Mouse (Mus musculus): ENCODE data around the gene Cdh7. TPM values are rescaled to one million over a fixed set of nuclear protein-coding genes. Genes with fewer than 3 reads are reported as not detected.

The Cdh7 gene
- total and polyA plus RNA-seq, 3 experiments, result not detected

DNA sequence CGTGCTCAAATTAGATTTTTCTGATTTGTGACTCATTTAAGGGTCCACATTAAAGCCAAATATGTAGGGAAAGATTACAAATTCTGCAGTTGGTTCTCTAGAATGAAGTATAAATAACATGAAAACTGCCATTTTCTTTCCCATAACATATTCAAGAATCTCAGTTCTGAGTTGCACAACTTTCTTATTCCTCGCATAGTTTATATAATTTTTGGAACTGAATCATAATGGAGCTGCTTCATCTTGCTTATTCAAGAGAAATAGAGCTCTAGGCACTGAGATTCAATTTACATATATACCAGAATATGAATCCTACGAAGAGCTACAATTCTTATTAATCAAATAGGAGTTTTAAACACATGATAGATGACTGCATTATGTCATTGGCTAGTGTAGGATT lies 22.8 kb downstream of the Cdh7 start:
- TF ChIP-seq POLR2AphosphoS2 (IDR thresholded peaks at IDR 0.05; ENCODE audit: low read length) (no peak), MAZ (IDR thresholded peaks at IDR 0.05; ENCODE audit: low read depth, low read length) (no peak), TAL1 (IDR thresholded peaks at IDR 0.05; ENCODE audit: low read length) (no peak), ZMIZ1 (IDR thresholded peaks at IDR 0.05; ENCODE audit: low read depth, low read length) (no peak), MYC (IDR thresholded peaks at IDR 0.05; ENCODE audit: low read depth, low read length) (no peak), ETS1 (IDR thresholded peaks at IDR 0.05; ENCODE audit: low read depth, low read length) (no peak), UBTF (IDR thresholded peaks at IDR 0.05; ENCODE audit: borderline replicate concordance, insufficient read depth, low read depth, low read length) (no peak), RCOR1 (IDR thresholded peaks at IDR 0.05; ENCODE audit: low read depth, low read length) (no peak), ZNF384 (IDR thresholded peaks at IDR 0.05; ENCODE audit: low read depth, low read length) (no peak), MAFK (IDR thresholded peaks at IDR 0.05; ENCODE audit: borderline replicate concordance, low read depth, low read length) (no peak), MEF2A (IDR thresholded peaks at IDR 0.05; ENCODE audit: extremely low read depth, insufficient replicate concordance, low read depth, low read length, poor library complexity, severe bottlenecking) (no peak), ZKSCAN1 (IDR thresholded peaks at IDR 0.05; ENCODE audit: low read depth, low read length) (no peak), CHD2 (IDR thresholded peaks at IDR 0.05; ENCODE audit: low read length) (no peak), GATA1 (IDR thresholded peaks at IDR 0.05; ENCODE audit: low read depth, low read length) (no peak), GABPA (IDR thresholded peaks at IDR 0.05; ENCODE audit: low read depth, low read length) (no peak), POLR2AphosphoS5 (IDR thresholded peaks at IDR 0.05; ENCODE audit: borderline replicate concordance, low read depth, low read length) (no peak)
- Histone ChIP-seq H3K27ac (ENCODE audit: control insufficient read depth, low read depth, low read length) (no peak overlapping the region), H3K4me1 (ENCODE audit: control insufficient read depth in 1 of 2, insufficient read depth in 2 of 2, low read length in 2 of 2) (no peaks in the 10 kb centered on the region)

DNA sequence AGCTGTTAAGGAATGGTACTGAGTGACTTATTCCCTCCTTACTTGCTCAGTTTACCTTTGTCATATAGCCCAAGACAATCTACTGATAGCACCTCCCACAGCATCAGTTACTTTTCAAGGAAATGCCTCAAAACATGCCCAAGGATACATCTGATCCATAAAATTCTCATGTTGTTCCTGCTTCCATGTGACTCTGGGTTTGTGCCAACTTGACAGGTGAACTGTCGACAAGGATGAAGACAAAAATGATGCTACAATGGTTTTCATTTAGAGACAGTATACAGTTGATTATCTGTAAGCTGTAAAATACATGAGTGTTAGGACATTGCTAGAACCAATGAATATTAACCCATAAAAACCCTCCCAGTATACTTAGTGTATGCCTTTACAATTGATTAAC lies 29.9 kb downstream of the Cdh7 start:
- no peaks in the 10 kb centered on the region for H3K36me3 ChIP-seq (ENCODE audit: control insufficient read depth in 1 of 2, insufficient read depth in 2 of 2, low read length in 2 of 2)

More for the DNA sequence above, 22.8 kb downstream of the Cdh7 start:
- H3K4me3 ChIP-seq (ENCODE audit: control insufficient read depth in 1 of 2, insufficient read depth in 1 of 2, low read depth in 2 of 2, low read length in 2 of 2), result no peak overlapping the region
- H3K27me3 ChIP-seq (ENCODE audit: control insufficient read depth in 1 of 2, insufficient read depth in 2 of 2, low read length in 2 of 2), result no peaks in the 10 kb centered on the region; a peak in 1 of 4 replicates
- no peak overlapping the region for H3K9ac ChIP-seq (ENCODE audit: control insufficient read depth, low read depth, low read length, poor library complexity, severe bottlenecking)
- no peaks in the 10 kb centered on the region for H3K36me3 ChIP-seq (ENCODE audit: control insufficient read depth in 1 of 2, insufficient read depth in 2 of 2, low read length in 2 of 2)
- no peaks in the 10 kb centered on the region for H3K79me2 ChIP-seq (ENCODE audit: control insufficient read depth, insufficient read depth, low read length, poor library complexity)
- H3K9me3 ChIP-seq (replicated peaks; ENCODE audit: insufficient read depth, low read length), result no peaks in the 10 kb centered on the region; the same call in 1 of the 2 replicates
- no peak for DNase-seq (ENCODE audit: low read depth, low spot score)

More for the DNA sequence above, 29.9 kb downstream of the Cdh7 start:
- Histone ChIP-seq H3K4me1 (ENCODE audit: control insufficient read depth in 1 of 2, insufficient read depth in 2 of 2, low read length in 2 of 2) (no peaks in the 10 kb centered on the region), H3K27me3 (ENCODE audit: control insufficient read depth in 1 of 2, insufficient read depth in 2 of 2, low read length in 2 of 2) (no peaks in the 10 kb centered on the region), H3K27ac (ENCODE audit: control insufficient read depth, low read depth, low read length) (no peak overlapping the region), H3K4me3 (ENCODE audit: control insufficient read depth in 1 of 2, insufficient read depth in 1 of 2, low read depth in 2 of 2, low read length in 2 of 2) (no peak overlapping the region), H3K79me2 (ENCODE audit: control insufficient read depth, insufficient read depth, low read length, poor library complexity) (no peaks in the 10 kb centered on the region), H3K9ac (ENCODE audit: control insufficient read depth, low read depth, low read length, poor library complexity, severe bottlenecking) (no peak overlapping the region), H3K9me3 (replicated peaks; ENCODE audit: insufficient read depth, low read length) (no peaks in the 10 kb centered on the region; the same call in 1 of the 2 replicates)
- TF ChIP-seq NELFE (IDR thresholded peaks at IDR 0.05; ENCODE audit: low read depth, low read length) (no peak), GATA1 (IDR thresholded peaks at IDR 0.05; ENCODE audit: low read depth, low read length) (no peak), UBTF (IDR thresholded peaks at IDR 0.05; ENCODE audit: borderline replicate concordance, insufficient read depth, low read depth, low read length) (no peak), ZNF384 (IDR thresholded peaks at IDR 0.05; ENCODE audit: low read depth, low read length) (no peak), SIN3A (IDR thresholded peaks at IDR 0.05; ENCODE audit: low read length) (no peak), KAT2A (conservative IDR thresholded peaks at IDR 0.05; ENCODE audit: low read depth, low read length) (no peak), MEF2A (IDR thresholded peaks at IDR 0.05; ENCODE audit: extremely low read depth, insufficient replicate concordance, low read depth, low read length, poor library complexity, severe bottlenecking) (no peak), POLR2A (IDR thresholded peaks at IDR 0.05; ENCODE audit: control insufficient read depth in 1 of 2, insufficient read depth in 1 of 2, low read depth in 1 of 2, low read length in 2 of 2, poor library complexity in 1 of 2) (no peak), POLR2AphosphoS2 (IDR thresholded peaks at IDR 0.05; ENCODE audit: low read length) (no peak), ZKSCAN1 (IDR thresholded peaks at IDR 0.05; ENCODE audit: low read depth, low read length) (no peak), RAD21 (IDR thresholded peaks at IDR 0.05; ENCODE audit: low read depth, low read length) (no peak), MAZ (IDR thresholded peaks at IDR 0.05; ENCODE audit: low read depth, low read length) (no peak), SMC3 (IDR thresholded peaks at IDR 0.05; ENCODE audit: low read depth, low read length) (no peak), MAFK (IDR thresholded peaks at IDR 0.05; ENCODE audit: borderline replicate concordance, low read depth, low read length) (no peak), ELF1 (IDR thresholded peaks at IDR 0.05; ENCODE audit: low read depth, low read length) (no peak), MYB (IDR thresholded peaks at IDR 0.05; ENCODE audit: low read depth, low read length) (no peak), USF1 (IDR thresholded peaks at IDR 0.05; ENCODE audit: low read depth, low read length) (no peak), USF2 (IDR thresholded peaks at IDR 0.05; ENCODE audit: borderline replicate concordance in 1 of 2, insufficient read depth in 1 of 2, low read depth in 1 of 2, low read length in 2 of 2) (no peak)
- DNase-seq (ENCODE audit: low read depth, low spot score), result no peak

All from MEL (cell line).